Mouse (Mus musculus) CH12.LX (cell line): ENCODE measurements around the gene 1700020L24Rik. TPM values are rescaled to one million over a fixed set of nuclear protein-coding genes. Genes with fewer than 3 reads are reported as not detected.

ENCODE experiments used
- DNase-seq: peaks from one replicate; pipeline ENCODE4 v3.0.0-alpha.2; 2013; ENCODE audit errors: extremely low read depth
- H3K27ac ChIP-seq: 2 replicates; pipeline ENCODE4 v1.5.1; 2012; ENCODE audit warnings: low read depth, mild to moderate bottlenecking, control low read depth, moderate library complexity; ENCODE audit not compliant: insufficient read depth
- H3K27me3 ChIP-seq: replicated peaks from 2 replicates; pipeline ENCODE3; 2012; ENCODE audit warnings: inconsistent platforms
- H3K36me3 ChIP-seq, 2 experiments: replicated peaks in 1 of 2; 2 replicates each; pipeline versions ENCODE3 to v1.6.1; 2012; ENCODE audit warnings: inconsistent platforms in 1 of 2, low read length in 1 of 2, mild to moderate bottlenecking in 1 of 2, mixed read lengths in 1 of 2, moderate library complexity in 1 of 2; ENCODE audit not compliant: control insufficient read depth in 1 of 2, insufficient read depth in 1 of 2
- H3K4me1 ChIP-seq, 2 experiments: 2 replicates each; pipeline ENCODE4 v1.6.1; 2012; ENCODE audit warnings: inconsistent platforms in 1 of 2, moderate library complexity in 1 of 2; ENCODE audit not compliant: insufficient read depth in 2 of 2, control insufficient read depth in 1 of 2
- H3K4me2 ChIP-seq: 2 replicates; pipeline ENCODE4 v1.6.1; 2012; ENCODE audit warnings: low read depth, mild to moderate bottlenecking, control low read depth; ENCODE audit not compliant: poor library complexity, insufficient read depth, severe bottlenecking
- H3K4me3 ChIP-seq, 3 experiments: fragments of 150-350 bp in 1 of 3; sonication (generic) in 1 of 3; replicated peaks in 1 of 3; 2 replicates each; pipeline versions ENCODE3 to v1.5.1; 2011 to 2012; ENCODE audit warnings: low read depth in 2 of 3, low read length in 2 of 3, mild to moderate bottlenecking in 2 of 3, moderate library complexity in 2 of 3, control low read depth in 1 of 3, improper control_type of control experiment in 1 of 3, inconsistent platforms in 1 of 3, mixed read lengths in 1 of 3; ENCODE audit not compliant: poor library complexity in 1 of 3
- H3K79me2 ChIP-seq: replicated peaks from 2 replicates; pipeline ENCODE4 v1.6.1; 2012; ENCODE audit warnings: mild to moderate bottlenecking, moderate library complexity; ENCODE audit not compliant: control insufficient read depth, poor library complexity, insufficient read depth, severe bottlenecking; ENCODE audit errors: extremely low read depth
- H3K9ac ChIP-seq: 2 replicates; pipeline ENCODE4 v1.6.1; 2012; ENCODE audit warnings: low read depth, mild to moderate bottlenecking, control low read depth, moderate library complexity; ENCODE audit not compliant: insufficient read depth
- H3K9me3 ChIP-seq: replicated peaks from 2 replicates; pipeline ENCODE3; 2012; ENCODE audit warnings: low read length, inconsistent platforms, mixed read lengths
- CHD1 ChIP-seq: IDR thresholded peaks from 2 replicates; pipeline ENCODE4 v1.6.1; 2012; ENCODE audit warnings: low read depth, low read length, improper control_type of control experiment, inconsistent platforms
- E2F4 ChIP-seq: IDR thresholded peaks from 2 replicates; pipeline ENCODE4 v1.6.1; 2011; ENCODE audit warnings: low read depth, low read length, improper control_type of control experiment; ENCODE audit not compliant: insufficient replicate concordance
- ELF1 ChIP-seq: IDR thresholded peaks from 2 replicates; pipeline ENCODE4 v1.6.1; 2014; ENCODE audit warnings: low read depth, mild to moderate bottlenecking, inconsistent platforms, low read length, improper control_type of control experiment
- GABPA ChIP-seq: IDR thresholded peaks from 2 replicates; pipeline ENCODE4 v1.6.1; 2012; ENCODE audit warnings: low read depth, low read length, improper control_type of control experiment, inconsistent platforms; ENCODE audit not compliant: insufficient replicate concordance
- HCFC1 ChIP-seq: IDR thresholded peaks from 2 replicates; pipeline ENCODE4 v1.6.1; 2012; ENCODE audit warnings: low read depth, mild to moderate bottlenecking, inconsistent platforms, low read length, improper control_type of control experiment
- IRF4 ChIP-seq: IDR thresholded peaks from 2 replicates; pipeline ENCODE4 v1.6.1; 2014; ENCODE audit warnings: low read depth, mild to moderate bottlenecking, inconsistent platforms, low read length, improper control_type of control experiment
- JUN ChIP-seq: IDR thresholded peaks from 2 replicates; pipeline ENCODE4 v1.6.1; 2011; ENCODE audit warnings: low read depth, mild to moderate bottlenecking, low read length, improper control_type of control experiment, moderate library complexity; ENCODE audit not compliant: insufficient read depth
- KAT2A ChIP-seq: IDR thresholded peaks from 2 replicates; pipeline ENCODE4 v1.6.1; 2012; ENCODE audit warnings: low read length, improper control_type of control experiment, inconsistent platforms; ENCODE audit not compliant: insufficient replicate concordance
- MAZ ChIP-seq: IDR thresholded peaks from 2 replicates; pipeline ENCODE4 v1.6.1; 2012; ENCODE audit warnings: low read depth, mild to moderate bottlenecking, inconsistent platforms, low read length, improper control_type of control experiment, moderate library complexity
- MEF2A ChIP-seq: IDR thresholded peaks from 2 replicates; pipeline ENCODE4 v1.6.1; 2014; ENCODE audit warnings: low read depth, mild to moderate bottlenecking, inconsistent platforms, low read length, improper control_type of control experiment, borderline replicate concordance
- NELFE ChIP-seq: IDR thresholded peaks from 2 replicates; pipeline ENCODE4 v1.6.1; 2011; ENCODE audit warnings: low read depth, low read length, improper control_type of control experiment
- PAX5 ChIP-seq: IDR thresholded peaks from 2 replicates; pipeline ENCODE4 v1.6.1; 2012; ENCODE audit warnings: low read length, inconsistent platforms, mixed read lengths
- POLR2A ChIP-seq: IDR thresholded peaks from 2 replicates; pipeline ENCODE4 v1.6.1; 2011; ENCODE audit warnings: low read depth, mild to moderate bottlenecking, improper control_type of control experiment, low read length
- RAD21 ChIP-seq: IDR thresholded peaks from 2 replicates; pipeline ENCODE4 v1.6.1; 2011; ENCODE audit warnings: low read depth, mild to moderate bottlenecking, low read length, improper control_type of control experiment, moderate library complexity
- SIN3A ChIP-seq: IDR thresholded peaks from 2 replicates; pipeline ENCODE4 v1.6.1; 2012; ENCODE audit warnings: low read length, improper control_type of control experiment, inconsistent platforms
- SMC3 ChIP-seq: IDR thresholded peaks from 2 replicates; pipeline ENCODE4 v1.6.1; 2011; ENCODE audit warnings: low read depth, low read length, improper control_type of control experiment
- TBP ChIP-seq: conservative IDR thresholded peaks from 2 replicates; pipeline ENCODE4 v1.6.1; 2011; ENCODE audit warnings: low read depth, low read length, improper control_type of control experiment
- TCF12 ChIP-seq: IDR thresholded peaks from 2 replicates; pipeline ENCODE4 v1.6.1; 2014; ENCODE audit warnings: low read depth, mild to moderate bottlenecking, inconsistent platforms, low read length, improper control_type of control experiment
- UBTF ChIP-seq: IDR thresholded peaks from 2 replicates; pipeline ENCODE4 v1.6.1; 2012; ENCODE audit warnings: low read depth, mild to moderate bottlenecking, inconsistent platforms, low read length, improper control_type of control experiment, moderate library complexity
- USF1 ChIP-seq: IDR thresholded peaks from 2 replicates; pipeline ENCODE4 v1.6.1; 2014; ENCODE audit warnings: low read depth, mild to moderate bottlenecking, inconsistent platforms, low read length, improper control_type of control experiment
- ZNF384 ChIP-seq: IDR thresholded peaks from 2 replicates; pipeline ENCODE4 v1.6.1; 2012; ENCODE audit warnings: low read depth, low read length, improper control_type of control experiment, inconsistent platforms
- dilution Hi-C: fragments of 300-500 bp; cut with MboI; formaldehyde crosslinking; loops from 2 replicates; pipeline ENCODE4 v1.14.3; 2020; ENCODE audit warnings: low sequenced_read_pairs; ENCODE audit not compliant: extremely low pct_unique_long_range_greater_than_20kb, extremely low pct_ligation_motif_present
- in situ Hi-C: fragments of 300-500 bp; cut with MboI; formaldehyde crosslinking; loops from 3 replicates; pipeline ENCODE4 v1.14.3; 2019; ENCODE audit warnings: low sequenced_read_pairs, low pct_ligation_motif_present, low pct_unique_long_range_greater_than_20kb, mixed read lengths
- polyA plus RNA-seq: library from polyadenylated mRNA; unstranded; fragments of >175 nt; gene quantifications from 2 replicates; pipeline ENCODE4 v1.2.1, GENCODE M21; 2012; ENCODE audit warnings: low read depth; ENCODE audit not compliant: insufficient read length
- total RNA-seq, 2 experiments: library from RNA; depleted of rRNA; stranded (reverse); fragments of 300-350 nt in 1 of 2; fragments of >200 nt in 1 of 2; gene quantifications; 2 replicates each; pipeline ENCODE4 v1.2.3; 2012 to 2014

The 1700020L24Rik gene
- total and polyA plus RNA-seq, 3 experiments, result 0.21 to 0.40 TPM; not detected in 1

DNA sequence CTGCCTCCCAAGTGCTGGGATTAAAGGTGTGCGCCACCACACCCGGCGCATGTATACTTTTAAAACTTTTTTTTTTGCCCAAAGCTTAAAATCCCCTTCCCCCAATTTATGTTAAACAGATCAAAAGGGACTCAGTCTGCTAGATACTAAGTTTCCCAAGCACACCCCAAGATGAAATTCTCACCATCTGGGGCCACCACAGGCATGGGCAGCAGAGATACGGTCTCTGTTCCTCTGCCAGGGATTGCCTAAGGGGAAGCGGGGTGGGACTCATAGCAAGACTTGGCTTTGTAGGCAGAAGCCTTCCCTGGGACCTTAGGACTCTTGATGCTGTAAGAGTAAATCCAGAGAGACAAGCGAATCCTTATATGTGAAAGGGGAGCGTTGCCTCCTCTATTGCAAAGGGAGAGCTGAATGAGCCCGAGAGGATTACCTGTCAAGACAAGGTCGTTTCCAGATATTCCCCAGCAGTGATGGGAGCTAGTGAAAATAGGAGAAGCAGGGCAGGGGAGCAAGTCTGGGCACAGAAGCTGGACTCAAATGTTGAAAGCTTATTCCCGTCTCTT, 24.1 kb downstream of the 1700020L24Rik start:
- Histone ChIP-seq H3K9me3 (no peaks in the 10 kb centered on the region), H3K9ac (no peak overlapping the region), H3K4me3 (no peak overlapping the region), H3K27ac (no peak overlapping the region), H3K4me1 (peaks cover 11 to 35% of the 10 kb centered on the region in 2 experiments), H3K79me2 (no peaks in the 10 kb centered on the region), H3K36me3 (no peaks in the 10 kb centered on the region), H3K4me2 (no peak overlapping the region), H3K27me3 (peaks cover 73% of the 10 kb centered on the region)
- no peak for TF ChIP-seq PAX5
- TF ChIP-seq USF1, result no peak
- TF ChIP-seq KAT2A, result no peak
- no peak for TF ChIP-seq SMC3
- no peak for TF ChIP-seq GABPA
- no peak for TF ChIP-seq HCFC1
- no peak for TF ChIP-seq SIN3A
- TF ChIP-seq CHD1, result no peak
- no peak for TF ChIP-seq NELFE
- no peak for TF ChIP-seq JUN
- TF ChIP-seq MEF2A, result no peak
- no peak for TF ChIP-seq E2F4
- TF ChIP-seq POLR2A, result no peak
- no peak for TF ChIP-seq TCF12
- TF ChIP-seq ZNF384, result no peak
- no peak for TF ChIP-seq TBP
- in situ Hi-C loops (no loop called here), dilution Hi-C loops (no loop called here)
- DNase-seq, result no peak

DNA sequence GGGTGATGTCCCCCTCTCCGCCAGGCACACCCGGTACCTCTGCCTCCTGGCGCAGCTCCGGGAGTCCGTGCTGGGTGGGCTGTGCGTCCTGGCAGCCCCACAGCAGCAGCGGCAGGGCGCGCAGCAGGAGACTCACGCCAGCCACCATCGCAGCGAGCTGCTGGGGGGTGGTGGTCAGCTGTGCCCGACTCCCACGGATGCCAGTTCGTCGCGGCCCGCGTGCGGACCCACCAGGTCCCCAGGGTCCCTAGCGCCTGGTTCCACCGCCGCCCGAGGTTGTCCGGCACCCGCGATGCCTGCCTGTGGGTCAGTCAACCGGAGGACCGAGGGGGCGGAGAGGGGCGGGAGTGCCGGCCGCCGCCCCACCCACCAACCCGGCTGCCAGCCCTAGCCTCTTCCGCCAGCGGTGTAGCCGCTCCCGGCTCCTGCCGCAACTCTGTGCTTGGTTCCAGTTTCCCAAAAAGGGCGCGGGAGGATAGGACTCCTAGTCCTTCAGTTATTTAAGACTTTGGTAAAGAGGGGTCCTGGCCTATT, 25.3 kb downstream of the 1700020L24Rik start, which contains the start of gene Mmp28:
Mmp28 (minus strand) TSS at position 361 of the 534 bp plus-strand sequence.
- TF ChIP-seq MAZ (peak; percentile 51; the same call in 1 of the 2 replicates), RAD21 (no peak), ELF1 (peak; percentile 60), SMC3 (no peak), UBTF (peak; percentile 87), IRF4 (no peak), SIN3A (no peak)
- TF ChIP-seq, all 38 proteins: peak for 3
- no peaks in the 10 kb centered on the region for H3K9me3 ChIP-seq
- H3K27ac ChIP-seq, result no peak within 1 kb of the TSS
- peak within 1 kb of the TSS; percentile 30 for H3K9ac ChIP-seq
- peaks cover 74% of the 10 kb centered on the region for H3K27me3 ChIP-seq
- H3K4me1 ChIP-seq, result peaks cover 8 to 35% of the 10 kb centered on the region in 2 experiments; a peak in 3 of 4 replicates
- dilution Hi-C loops, result no loop called here
- in situ Hi-C loops, result no loop called here
- H3K36me3 ChIP-seq, result no peaks in the 10 kb centered on the region
- DNase-seq, result no peak
- H3K79me2 ChIP-seq, result no peaks in the 10 kb centered on the region
- H3K4me2 ChIP-seq, result peak within 1 kb of the TSS; percentile 88
- H3K4me3 ChIP-seq, result peak within 1 kb of the TSS; percentile 26 to 63 (median 38)
